Mouse (Mus musculus) intestine, embryonic 15.5 days (tissue): ENCODE data around the gene Zfp654. TPM values are rescaled to one million over a fixed set of nuclear protein-coding genes. Genes with fewer than 3 reads are reported as not detected.
A peak's percentile ranks its signal among the peaks of the same experiment; 100 is the strongest.

ENCODE experiments used
- ATAC-seq: fragments of 200-750 bp; cut with Nextera tagmentation; 2 replicates; pipeline ENCODE4 v1.8.0; 2017; ENCODE audit warnings: moderate TSS enrichment, moderate library complexity
- H3K27ac ChIP-seq: fragments of 300-500 bp; sonication (generic); 2 replicates; pipeline ENCODE4 v1.5.1; 2015; ENCODE audit warnings: mild to moderate bottlenecking, inconsistent platforms
- H3K27me3 ChIP-seq: fragments of 300-500 bp; sonication (generic); replicated peaks from 2 replicates; pipeline ENCODE4 v1.6.1; 2015; ENCODE audit warnings: inconsistent platforms
- H3K36me3 ChIP-seq: fragments of 300-500 bp; sonication (generic); 2 replicates; pipeline ENCODE4 v1.6.1; 2015; ENCODE audit warnings: inconsistent platforms
- H3K4me1 ChIP-seq: fragments of 300-500 bp; sonication (generic); replicated peaks from 2 replicates; pipeline ENCODE4 v1.6.1; 2015; ENCODE audit warnings: inconsistent platforms
- H3K4me2 ChIP-seq: fragments of 300-500 bp; sonication (generic); replicated peaks from 2 replicates; pipeline ENCODE4 v1.6.1; 2015; ENCODE audit warnings: mild to moderate bottlenecking, inconsistent platforms
- H3K4me3 ChIP-seq: fragments of 300-500 bp; sonication (generic); replicated peaks from 2 replicates; pipeline ENCODE4 v1.5.1; 2015; ENCODE audit warnings: inconsistent platforms
- H3K9ac ChIP-seq: fragments of 300-500 bp; sonication (generic); 2 replicates; pipeline ENCODE4 v1.6.1; 2015; ENCODE audit warnings: inconsistent platforms
- H3K9me3 ChIP-seq: fragments of 300-500 bp; sonication (generic); 2 replicates; pipeline ENCODE4 v1.6.1; 2016; ENCODE audit warnings: inconsistent platforms
- WGBS: fragments of 180-500 bp; shearing (Covaris S2); methylation state at CpG from one replicate; pipeline ENCODE4 v1.1.7; 2015; 5-methylcytosine and 5-hydroxymethylcytosine counted together
- polyA plus RNA-seq: library from polyadenylated mRNA; unstranded; fragments of >200 nt; fragmentation: Nextera tagmentation; extraction: Ambion mirVana; gene quantifications from 2 replicates; pipeline ENCODE4 v1.2.1, GENCODE M21; 2015

Zfp654 gene
- polyA plus RNA-seq, 1 experiment from 2014 or later, result 5.5 TPM

GRCm38 (mm10) chr16:64801638-64802037 is 49.8 kb downstream of the Zfp654 start:
- no peak overlapping the region for H3K9ac ChIP-seq
- H3K4me1 ChIP-seq, result no peaks in the 10 kb centered on the region
- 0 out of 2 replicates have a peak, but pooled peaks cover 5% of the 10 kb centered on the region for H3K36me3 ChIP-seq
- H3K4me3 ChIP-seq, result no peak overlapping the region
- ATAC-seq, result no peak
- no peaks in the 10 kb centered on the region for H3K9me3 ChIP-seq
- H3K27ac ChIP-seq, result no peak overlapping the region
- no peak overlapping the region for H3K4me2 ChIP-seq
- H3K27me3 ChIP-seq, result no peaks in the 10 kb centered on the region

- 92% methylated on average over 5 of the region's 5 CpGs for WGBS
- Histone ChIP-seq H3K27me3 (no peaks in the 10 kb centered on the region), H3K9ac (no peak overlapping the region), H3K27ac (no peak overlapping the region), H3K4me2 (no peak overlapping the region), H3K4me1 (no peaks in the 10 kb centered on the region), H3K36me3 (0 out of 2 replicates have a peak, but pooled peaks cover 4% of the 10 kb centered on the region), H3K9me3 (no peaks in the 10 kb centered on the region), H3K4me3 (no peak overlapping the region)
- ATAC-seq, result no peak
Observed at GRCm38 (mm10) chr16:64800393-64800792, 51.1 kb downstream of the Zfp654 start.

GRCm38 (mm10) chr16:64794802-64795201 is 56.6 kb downstream of the Zfp654 start:
- H3K4me2 ChIP-seq, result no peak overlapping the region
- no peak overlapping the region for H3K27ac ChIP-seq
- ATAC-seq, result no peak
- no peak overlapping the region for H3K9ac ChIP-seq
- no peaks in the 10 kb centered on the region for H3K9me3 ChIP-seq
- H3K27me3 ChIP-seq, result no peaks in the 10 kb centered on the region
- no peaks in the 10 kb centered on the region for H3K4me1 ChIP-seq
- no peak overlapping the region for H3K4me3 ChIP-seq
- 85% methylated on average over 2 of the region's 2 CpGs for WGBS
- no peaks in the 10 kb centered on the region for H3K36me3 ChIP-seq

GRCm38 (mm10) chr16:64789706-64790105 is 61.7 kb downstream of the Zfp654 start:
- 89% methylated on average over 3 of the region's 3 CpGs for whole genome bisulfite sequencing
- Histone ChIP-seq H3K9me3 (no peaks in the 10 kb centered on the region), H3K4me1 (no peaks in the 10 kb centered on the region), H3K4me2 (no peak overlapping the region), H3K9ac (no peak overlapping the region), H3K27me3 (no peaks in the 10 kb centered on the region), H3K36me3 (no peaks in the 10 kb centered on the region), H3K27ac (no peak overlapping the region), H3K4me3 (no peak overlapping the region)
- no peak for ATAC-seq

GRCm38 (mm10) chr16:64775516-64775915 is 75.9 kb downstream of the Zfp654 start:
- no peak overlapping the region for H3K4me2 ChIP-seq
- no peak overlapping the region for H3K4me3 ChIP-seq
- no peak overlapping the region for H3K9ac ChIP-seq
- no peak for ATAC-seq
- no peaks in the 10 kb centered on the region for H3K36me3 ChIP-seq
- no peaks in the 10 kb centered on the region for H3K9me3 ChIP-seq
- no peaks in the 10 kb centered on the region for H3K4me1 ChIP-seq
- 82% methylated on average over 1 of the region's 1 CpGs for WGBS
- H3K27me3 ChIP-seq, result no peaks in the 10 kb centered on the region
- H3K27ac ChIP-seq, result no peak overlapping the region

GRCm38 (mm10) chr16:64771431-64771818 is 80.0 kb downstream of the Zfp654 start:
- Histone ChIP-seq H3K4me2 (peak overlapping the region; percentile 49), H3K4me1 (no peaks in the 10 kb centered on the region), H3K27me3 (no peaks in the 10 kb centered on the region), H3K27ac (no peak overlapping the region), H3K36me3 (no peaks in the 10 kb centered on the region), H3K9ac (no peak overlapping the region), H3K4me3 (peak overlapping the region; percentile 82), H3K9me3 (no peaks in the 10 kb centered on the region)
- WGBS, result 91% methylated on average over 2 of the region's 2 CpGs
- peak; percentile 14; the same call in 1 of the 2 replicates for ATAC-seq

GRCm38 (mm10) chr16:64770521-64771430 is 80.7 kb downstream of the Zfp654 start, which contains the start of gene 4930453N24Rik:
Gene 4930453N24Rik, minus strand, starts transcription at chr16:64771161.
- no peaks in the 10 kb centered on the region for H3K36me3 ChIP-seq
- peak; percentile 98 for ATAC-seq
- 2% methylated on average over 72 of the region's 72 CpGs for WGBS
- no peaks in the 10 kb centered on the region for H3K4me1 ChIP-seq
- peak within 1 kb of the TSS; percentile 82 for H3K9ac ChIP-seq
- peak within 1 kb of the TSS; percentile 82 for H3K4me3 ChIP-seq
- H3K9me3 ChIP-seq, result no peaks in the 10 kb centered on the region
- H3K27me3 ChIP-seq, result no peaks in the 10 kb centered on the region
- peak within 1 kb of the TSS; percentile 49 for H3K4me2 ChIP-seq
- H3K27ac ChIP-seq, result peak within 1 kb of the TSS; percentile 82

GRCm38 (mm10) chr16:64766696-64767300 is 84.7 kb downstream of the Zfp654 start:
- Histone ChIP-seq H3K27me3 (no peaks in the 10 kb centered on the region), H3K27ac (no peak overlapping the region), H3K9me3 (no peaks in the 10 kb centered on the region), H3K4me1 (no peaks in the 10 kb centered on the region), H3K36me3 (peaks cover 9% of the 10 kb centered on the region), H3K4me3 (no peak overlapping the region), H3K9ac (no peak overlapping the region), H3K4me2 (no peak overlapping the region)
- WGBS, result 87% methylated on average over 8 of the region's 8 CpGs
- ATAC-seq, result no peak

- Histone ChIP-seq H3K27ac (no peak overlapping the region), H3K36me3 (peaks cover 9% of the 10 kb centered on the region), H3K9me3 (no peaks in the 10 kb centered on the region), H3K4me1 (no peaks in the 10 kb centered on the region), H3K27me3 (no peaks in the 10 kb centered on the region), H3K4me3 (no peak overlapping the region), H3K4me2 (no peak overlapping the region), H3K9ac (no peak overlapping the region)
- no peak for ATAC-seq
- WGBS, result 62% methylated on average over 1 of the region's 1 CpGs
Observed at GRCm38 (mm10) chr16:64759245-64759626, 92.2 kb downstream of the Zfp654 start.

GRCm38 (mm10) chr16:64758561-64759244 is 92.7 kb downstream of the Zfp654 start:
- Histone ChIP-seq H3K9ac (no peak overlapping the region), H3K4me3 (no peak overlapping the region), H3K36me3 (peaks cover 9% of the 10 kb centered on the region), H3K4me1 (no peaks in the 10 kb centered on the region), H3K9me3 (no peaks in the 10 kb centered on the region), H3K27ac (no peak overlapping the region), H3K4me2 (no peak overlapping the region), H3K27me3 (no peaks in the 10 kb centered on the region)
- no peak for ATAC-seq
- WGBS, result 51% methylated on average over 6 of the region's 6 CpGs

- H3K4me1 ChIP-seq, result no peaks in the 10 kb centered on the region
- H3K27me3 ChIP-seq, result no peaks in the 10 kb centered on the region
- ATAC-seq, result no peak
- H3K9me3 ChIP-seq, result no peaks in the 10 kb centered on the region
- 85% methylated on average over 7 of the region's 7 CpGs for WGBS
- no peak overlapping the region for H3K4me2 ChIP-seq
- H3K27ac ChIP-seq, result no peak overlapping the region
- H3K4me3 ChIP-seq, result no peak overlapping the region
- H3K36me3 ChIP-seq, result peaks cover under 1% of the 10 kb centered on the region
- no peak overlapping the region for H3K9ac ChIP-seq
Observed at GRCm38 (mm10) chr16:64757666-64758400, 93.6 kb downstream of the Zfp654 start.

GRCm38 (mm10) chr16:64756321-64756720 is 95.1 kb downstream of the Zfp654 start:
- Histone ChIP-seq H3K4me3 (no peak overlapping the region), H3K36me3 (no peaks in the 10 kb centered on the region), H3K9me3 (no peaks in the 10 kb centered on the region), H3K4me1 (no peaks in the 10 kb centered on the region), H3K27ac (no peak overlapping the region), H3K4me2 (no peak overlapping the region), H3K9ac (no peak overlapping the region), H3K27me3 (no peaks in the 10 kb centered on the region)
- no peak for ATAC-seq
- 81% methylated on average over 6 of the region's 6 CpGs for WGBS
